Mouse (Mus musculus): ENCODE data around the gene Cntnap5c.
"Not testable (repeated sequence)": the region's sequence is repeated elsewhere in the genome, so short reads cannot be mapped to it uniquely, and the experiment has no call there.

Cntnap5c gene

DNA sequence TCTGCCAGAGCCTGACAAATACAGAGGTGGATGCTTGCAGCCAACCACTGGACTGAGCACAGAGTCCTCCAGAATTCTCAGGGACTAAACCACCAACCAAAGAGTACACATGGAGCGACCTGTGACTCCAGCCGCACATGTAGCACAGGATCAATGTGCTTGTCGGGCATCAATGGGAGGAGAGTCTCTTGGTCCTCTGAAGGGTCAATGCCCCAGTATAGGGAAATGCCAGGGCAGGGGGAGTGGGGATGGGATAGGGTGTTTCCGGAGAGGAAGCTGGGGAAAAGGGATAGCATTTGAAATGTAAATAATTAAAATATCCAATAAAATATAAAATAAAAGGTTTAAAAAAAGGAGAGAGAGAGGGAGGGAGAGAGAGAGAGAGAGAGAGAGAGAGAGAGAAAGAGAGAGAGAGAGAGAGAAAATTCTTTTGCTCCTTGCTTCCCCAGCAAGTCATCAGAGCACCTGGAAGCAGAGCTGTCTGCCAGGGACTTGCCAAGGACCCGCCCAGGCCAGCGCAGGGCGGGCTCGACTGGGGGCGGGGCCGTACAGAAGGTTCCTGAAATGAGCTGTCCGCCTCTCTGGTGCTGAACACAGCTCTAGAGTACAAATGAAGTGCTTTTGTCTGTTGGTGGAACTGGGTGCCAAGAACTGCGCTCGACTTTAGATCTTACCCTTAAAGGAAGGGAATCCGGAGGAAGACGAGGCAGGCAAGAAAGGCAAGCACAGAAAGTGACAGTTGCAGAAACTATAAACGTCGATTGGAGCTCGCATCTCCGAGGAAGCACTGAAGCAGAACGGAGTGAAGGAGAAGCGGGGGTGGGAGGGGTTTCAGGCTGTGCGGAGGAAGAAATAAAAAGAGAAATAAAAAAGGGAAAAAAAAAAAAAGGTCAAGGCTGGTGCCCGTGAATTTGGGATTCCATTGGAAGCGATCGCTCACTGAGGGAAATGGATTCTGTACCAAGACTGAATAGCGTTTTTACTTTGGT is at the start of gene Cntnap5c:
Gene Cntnap5c (plus strand): TSS at position 949 of the 989 bp plus-strand sequence.
- DNase-seq (ENCODE audit: extremely low read depth, insufficient read length, low spot score): peak; percentile 12

DNA sequence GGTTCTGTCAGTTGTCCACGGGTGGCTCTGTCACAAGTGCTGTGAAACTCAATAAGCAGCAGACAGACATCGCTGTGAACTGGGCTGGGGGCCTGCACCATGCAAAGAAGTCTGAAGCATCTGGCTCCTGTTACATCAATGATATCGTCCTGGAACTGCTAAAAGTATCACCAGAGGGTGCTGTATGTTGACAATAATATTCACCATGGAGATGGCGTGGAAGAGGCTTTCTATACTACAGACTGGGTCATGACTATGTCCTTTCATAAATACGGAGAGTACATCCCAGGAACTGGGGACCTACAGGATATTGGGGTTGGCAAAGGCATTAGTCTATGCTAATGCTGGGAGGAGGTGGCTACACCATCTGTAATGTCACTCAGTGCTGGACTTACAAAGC is 27.3 kb upstream of the Cntnap5c start, which contains the start of gene Gm21834:
Gene Gm21834 (minus strand): TSS at position 101 of the 400 bp plus-strand sequence.
- DNase-seq (ENCODE audit: extremely low read depth, insufficient read length, low spot score): no peak

DNA sequence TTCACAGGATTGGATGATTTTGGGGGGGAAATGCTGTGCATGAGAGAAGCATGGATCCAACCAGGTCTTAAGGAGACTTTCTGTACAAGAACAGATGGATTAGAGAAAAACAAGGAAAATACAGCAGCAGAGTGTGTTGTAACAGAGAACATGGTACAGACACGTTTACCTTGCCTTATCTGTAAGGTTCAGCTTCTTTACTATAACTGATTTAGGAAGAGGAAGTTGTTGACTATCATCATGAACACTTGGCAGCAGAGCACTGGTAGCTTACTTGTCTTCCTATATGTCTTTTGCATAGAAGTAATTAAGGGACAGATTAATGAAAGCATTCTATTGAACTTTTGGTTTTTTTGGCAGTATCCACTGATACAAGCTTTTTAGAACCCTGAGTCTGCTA is 11.3 kb upstream of the Cntnap5c start:
- DNase-seq (ENCODE audit: extremely low read depth, insufficient read length, low spot score): no peak

DNA sequence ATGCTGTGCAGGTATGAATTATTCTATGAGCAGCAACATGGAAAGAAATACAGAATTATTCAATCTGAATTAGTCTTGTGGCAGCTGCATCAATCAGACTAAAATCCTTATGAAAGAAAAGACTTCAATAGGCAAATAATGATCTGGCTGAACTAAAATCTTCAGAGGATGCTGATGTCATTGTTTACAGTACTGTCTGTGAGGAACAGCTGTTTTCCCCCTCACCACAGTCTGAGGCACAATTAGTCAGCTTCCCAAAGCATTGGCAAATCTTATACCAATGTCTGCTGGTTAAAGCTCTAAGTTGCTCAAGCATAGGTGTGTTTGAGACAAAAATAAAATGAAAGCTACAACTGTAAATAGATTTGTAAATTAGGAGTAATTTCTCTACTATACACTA is 2.1 kb upstream of the Cntnap5c start:
- no peak for DNase-seq (ENCODE audit: extremely low read depth, insufficient read length, low spot score)

DNA sequence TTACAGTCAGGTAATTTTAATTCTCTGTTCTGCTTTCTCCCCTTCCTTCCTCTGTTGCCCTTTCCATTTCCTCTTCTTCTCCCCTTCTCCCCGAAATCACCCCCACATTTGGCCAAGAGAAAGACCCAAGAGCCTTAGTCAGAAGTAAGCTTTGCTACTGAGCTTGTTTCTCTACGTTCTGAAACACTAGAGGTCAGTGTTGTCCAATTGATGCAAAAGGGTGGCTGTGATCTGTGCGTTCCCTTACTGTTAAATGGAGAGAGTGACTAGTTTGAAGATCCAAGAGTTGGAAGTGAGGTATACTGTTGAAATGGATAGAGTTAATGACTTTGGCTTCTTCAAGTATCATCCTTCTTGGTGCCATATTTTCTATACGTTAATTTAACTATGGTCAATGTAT is 1.5 kb downstream of the Cntnap5c start:
- no peak for DNase-seq (ENCODE audit: extremely low read depth, insufficient read length, low spot score)

DNA sequence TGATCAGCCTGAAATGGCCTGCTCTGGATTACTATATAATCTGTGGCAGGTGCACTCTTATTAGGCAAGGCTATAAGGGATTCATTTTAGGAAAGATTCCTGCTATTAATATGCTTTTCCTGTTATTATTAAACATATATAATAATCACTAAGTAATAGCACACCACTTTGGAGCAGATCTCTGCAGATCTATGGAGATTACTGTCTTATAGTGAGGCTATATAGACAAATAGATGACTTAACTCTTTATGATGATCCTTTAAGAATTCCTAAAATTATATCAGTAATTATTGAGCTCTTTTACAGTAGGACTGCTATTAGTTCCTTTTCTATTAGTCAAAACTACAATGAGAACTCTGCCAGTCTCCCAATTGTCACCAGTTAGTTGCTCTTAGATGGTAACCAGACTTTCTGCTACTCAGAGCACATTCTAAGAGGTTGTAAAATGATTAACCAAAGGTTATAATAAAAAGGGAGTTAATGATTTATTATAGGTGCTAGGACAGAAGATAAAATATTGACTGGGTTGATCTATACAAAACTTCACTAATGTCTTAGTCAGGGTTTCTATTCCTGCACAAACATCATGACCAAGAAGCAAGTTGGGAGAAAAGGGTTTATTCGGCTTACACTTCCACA is 18.9 kb downstream of the Cntnap5c start:
- DNase-seq (ENCODE audit: extremely low read depth, insufficient read length, low spot score): no peak

DNA sequence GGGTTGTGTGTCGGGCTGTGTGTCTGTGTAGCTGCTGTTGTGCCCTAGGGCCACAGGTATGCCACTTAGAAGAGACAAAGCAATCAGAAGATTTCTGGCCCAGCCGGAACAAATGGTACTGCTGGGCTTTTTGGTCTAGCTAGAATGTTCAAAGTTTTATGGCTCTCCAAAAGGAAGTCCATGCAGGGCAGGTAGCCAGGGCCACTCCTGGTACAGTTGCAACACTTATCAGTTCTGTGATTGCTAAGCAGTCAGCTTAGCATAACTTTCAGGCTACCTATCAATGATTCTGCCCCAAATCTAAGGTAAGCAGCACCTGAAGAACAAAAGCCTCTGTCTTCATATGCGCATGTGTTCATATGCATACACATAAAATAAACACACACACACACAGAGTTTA is 26.0 kb downstream of the Cntnap5c start:
- DNase-seq (ENCODE audit: extremely low read depth, insufficient read length, low spot score): no peak

DNA sequence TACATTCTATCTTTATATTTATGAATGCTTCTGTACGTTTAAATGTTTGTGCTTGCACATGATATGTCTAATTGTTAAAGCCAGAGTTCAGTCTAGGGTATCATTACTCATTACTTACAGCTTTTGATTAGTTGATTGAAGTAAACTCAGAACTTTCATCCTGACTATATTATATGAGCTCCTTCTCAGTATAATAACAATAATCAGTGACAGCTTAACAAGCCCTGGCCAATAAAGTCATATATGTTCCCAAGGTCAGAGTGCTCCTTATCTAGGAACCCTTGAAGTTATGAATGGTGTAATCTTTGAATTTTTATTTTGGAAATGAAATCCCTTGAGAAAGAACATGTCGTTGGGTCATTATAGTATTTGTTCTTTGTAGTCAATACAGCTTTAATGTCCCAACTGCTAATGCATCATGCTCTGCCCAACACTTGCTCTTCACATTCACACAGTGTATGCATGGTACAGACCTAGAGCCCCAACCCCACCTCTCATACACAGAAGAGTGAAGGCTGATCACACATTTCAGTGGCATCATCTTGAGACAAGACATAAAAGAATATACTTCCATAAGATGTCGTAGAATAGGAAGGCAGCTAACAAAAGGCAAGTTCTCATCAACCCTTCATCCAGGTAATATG is 27.4 kb downstream of the Cntnap5c start:
- no peak for DNase-seq (ENCODE audit: extremely low read depth, insufficient read length, low spot score)

DNA sequence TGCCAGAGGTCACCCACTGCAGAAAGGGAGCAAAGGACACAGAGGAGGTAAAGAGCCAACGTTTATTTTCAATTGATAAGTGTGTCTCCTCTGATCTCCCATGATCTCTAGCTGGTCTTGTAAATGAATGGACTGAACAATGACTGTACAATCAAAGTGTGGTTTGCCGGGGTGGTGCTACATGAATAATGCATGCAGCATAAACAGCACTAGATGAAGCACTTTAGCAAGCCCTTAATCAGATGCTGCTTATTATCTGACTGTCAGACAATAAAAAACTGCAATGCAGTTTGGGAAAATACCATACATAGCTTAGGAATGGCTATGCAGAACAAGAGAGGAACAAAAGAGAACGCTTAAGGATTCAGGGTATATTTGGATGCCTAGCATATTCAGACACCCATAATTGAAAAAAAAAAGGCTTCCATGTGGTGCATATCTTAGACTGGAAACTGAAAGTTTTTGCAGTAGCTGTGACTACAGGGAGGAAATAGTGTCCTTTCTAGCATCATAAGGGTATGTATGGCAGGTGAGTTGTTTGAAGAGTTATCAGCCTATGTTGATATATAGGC is 30.1 kb downstream of the Cntnap5c start:
- DNase-seq (ENCODE audit: extremely low read depth, insufficient read length, low spot score): no peak

DNA sequence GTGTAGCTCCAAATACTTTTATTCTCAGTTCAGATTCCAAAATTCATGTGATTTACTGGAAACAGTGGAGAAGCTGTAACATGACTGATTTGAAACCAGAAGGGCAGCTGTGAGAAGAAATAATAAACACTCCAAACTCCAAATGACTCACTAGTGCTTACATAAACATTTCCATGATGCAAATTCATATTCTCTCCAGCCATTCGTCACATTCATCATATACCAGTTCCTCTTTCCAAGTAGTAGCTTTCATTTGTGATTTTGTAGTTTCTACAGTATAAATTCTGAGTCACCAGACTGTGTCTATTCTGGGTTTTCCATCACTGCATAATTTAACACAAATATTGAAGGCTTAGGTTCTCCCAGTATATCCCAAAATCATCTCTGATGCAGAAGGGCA is 31.8 kb downstream of the Cntnap5c start:
- DNase-seq (ENCODE audit: extremely low read depth, insufficient read length, low spot score): no peak

DNA sequence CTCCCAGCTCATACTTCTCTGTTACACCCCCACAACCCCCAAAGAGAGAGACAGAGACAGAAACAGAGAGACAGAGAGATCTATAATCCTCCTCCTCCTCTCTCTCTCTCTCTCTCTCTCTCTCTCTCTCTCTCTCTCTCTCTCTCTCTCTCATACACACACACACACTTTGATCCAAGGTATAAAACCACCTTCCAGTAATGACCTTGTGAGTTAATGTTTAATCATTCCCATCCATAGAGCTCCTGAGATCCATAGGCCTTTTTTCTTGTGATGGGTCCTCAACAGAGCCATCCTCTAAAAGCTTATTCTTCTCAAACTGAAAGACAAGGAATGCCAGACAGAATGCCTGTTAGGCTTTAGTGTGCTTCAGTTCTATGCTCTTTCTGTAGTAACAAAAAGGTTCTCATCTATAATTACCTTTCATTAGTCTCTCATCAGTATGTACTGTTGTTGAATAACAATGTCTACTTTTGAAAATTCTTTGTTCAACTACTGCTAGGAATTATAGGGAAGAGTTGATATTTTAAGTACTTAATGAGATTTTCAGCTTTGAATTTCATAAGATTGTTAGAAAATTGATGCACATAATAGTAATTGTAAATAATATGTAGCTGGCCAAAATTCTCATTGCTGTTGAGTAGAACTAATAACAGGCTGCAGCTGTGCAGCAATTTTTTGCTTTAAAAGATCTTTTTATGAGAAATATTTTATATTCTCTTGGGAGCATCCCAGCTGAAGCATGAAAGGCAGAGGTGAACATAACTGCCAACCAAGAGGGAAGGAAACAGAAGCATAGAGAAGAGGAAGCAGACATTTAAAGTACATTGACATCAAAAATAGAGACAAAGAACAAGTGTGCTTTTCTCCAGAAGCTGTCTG is 68.0 kb downstream of the Cntnap5c start:
- no peak for DNase-seq (ENCODE audit: extremely low read depth, insufficient read length, low spot score)

DNA sequence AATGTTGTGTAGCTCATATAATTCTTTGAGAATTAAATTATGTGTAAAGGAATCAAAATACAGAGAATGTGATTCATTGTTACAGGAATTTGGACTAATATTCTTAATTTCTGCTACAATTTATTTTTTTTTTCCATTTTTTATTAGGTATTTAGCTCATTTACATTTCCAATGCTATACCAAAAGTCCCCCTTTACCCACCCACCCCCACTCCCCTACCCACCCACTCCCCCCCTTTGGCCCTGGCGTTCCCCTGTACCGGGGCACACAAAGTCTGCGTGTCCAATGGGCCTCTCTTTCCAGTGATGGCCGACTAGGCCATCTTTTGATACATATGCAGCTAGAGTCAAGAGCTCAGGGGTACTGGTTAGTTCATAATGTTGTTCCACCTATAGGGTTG is 86.4 kb downstream of the Cntnap5c start:
- DNase-seq (ENCODE audit: extremely low read depth, insufficient read length, low spot score): not testable (repeated sequence)

DNA sequence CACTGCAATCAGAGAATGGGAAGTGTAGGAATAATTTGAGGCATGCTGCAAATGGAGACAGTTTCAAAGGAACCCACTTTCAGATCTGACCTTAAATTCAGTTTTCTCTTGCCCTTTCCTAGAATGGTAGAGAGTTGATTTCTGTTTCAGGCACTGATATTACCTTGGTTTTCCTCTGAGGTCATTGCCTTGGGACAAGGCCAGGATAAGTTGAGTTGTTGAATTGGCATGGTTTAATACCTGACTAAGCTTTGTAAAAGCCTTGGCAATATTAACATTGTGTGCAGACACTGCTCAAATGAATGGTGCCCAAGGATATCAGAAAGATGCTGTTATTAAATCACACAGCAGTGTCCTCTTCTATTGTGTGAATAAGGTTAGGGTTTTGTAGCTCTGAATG is 96.6 kb downstream of the Cntnap5c start:
- DNase-seq (ENCODE audit: extremely low read depth, insufficient read length, low spot score): no peak

DNA sequence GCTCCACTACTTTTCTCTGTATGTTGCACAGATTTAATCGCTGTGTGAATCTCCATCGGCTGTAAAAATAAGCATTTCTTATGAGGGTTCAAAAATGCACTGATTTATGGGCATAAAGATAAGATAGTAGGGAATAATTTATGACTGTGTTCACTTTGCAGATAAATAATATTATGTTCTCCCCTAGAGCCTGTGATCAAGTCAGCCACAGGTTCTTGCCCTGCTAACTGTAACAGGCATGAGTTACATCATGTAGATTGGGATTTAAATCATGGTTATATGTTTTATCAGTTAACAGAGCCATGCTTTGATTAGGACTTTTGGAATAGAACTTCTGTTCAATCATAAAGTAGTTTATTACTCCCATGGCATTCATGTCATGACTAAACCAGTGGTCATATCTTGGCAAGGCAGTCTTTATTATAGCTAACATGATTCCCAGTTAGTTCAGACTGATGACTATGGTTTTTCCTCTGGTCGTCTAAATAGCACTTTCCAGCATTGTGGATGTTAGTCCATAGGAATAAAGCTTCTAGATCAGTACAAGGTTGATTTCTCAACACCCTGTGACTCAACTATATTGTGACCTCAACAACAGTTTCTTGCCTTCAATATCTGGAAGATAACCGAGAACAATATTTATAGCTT is 118.5 kb downstream of the Cntnap5c start:
- DNase-seq (ENCODE audit: extremely low read depth, insufficient read length, low spot score): no peak

DNA sequence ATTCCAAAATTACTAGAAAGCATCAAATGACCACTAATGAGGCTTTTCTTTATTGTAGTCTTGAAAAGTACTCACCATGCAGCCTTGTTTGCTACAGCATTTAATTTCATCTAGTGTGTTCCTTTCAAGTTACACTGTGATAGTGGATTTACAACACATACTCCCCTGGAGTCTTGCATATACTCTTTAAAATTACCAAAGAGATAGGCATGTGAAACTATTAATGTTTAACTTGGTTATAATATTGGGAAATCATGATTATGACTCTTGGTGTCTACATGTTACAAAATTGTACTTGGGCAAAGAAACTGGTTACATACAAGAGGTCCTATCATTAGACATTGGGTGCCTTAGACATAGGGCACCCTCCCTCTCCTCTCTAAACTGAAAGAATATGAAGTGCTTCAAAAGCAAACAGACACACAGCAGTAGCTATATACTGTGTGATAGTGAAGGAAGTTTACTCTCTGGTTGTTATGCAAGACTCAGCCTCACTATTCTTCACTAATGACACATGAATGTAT is 142.5 kb downstream of the Cntnap5c start:
- DNase-seq (ENCODE audit: extremely low read depth, insufficient read length, low spot score): no peak

DNA sequence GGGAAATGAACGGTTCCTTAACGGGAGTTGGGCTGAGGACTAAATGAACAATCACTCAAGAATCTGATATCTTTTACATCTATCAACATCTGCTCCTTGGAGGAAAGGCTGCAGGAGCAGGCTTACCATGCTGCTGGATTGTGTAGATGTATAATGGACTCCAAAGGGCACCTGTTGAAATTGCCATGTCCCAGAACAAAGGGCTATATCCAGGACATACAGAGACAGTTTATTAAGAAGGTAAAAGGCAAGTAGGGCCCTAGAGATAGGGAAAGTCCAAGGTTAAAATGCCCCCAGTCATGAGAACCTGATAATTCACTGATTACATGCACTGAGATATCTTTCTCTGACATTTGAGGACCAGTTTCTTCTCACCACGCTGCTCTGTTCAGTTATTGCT is 214.9 kb downstream of the Cntnap5c start:
- no peak for DNase-seq (ENCODE audit: extremely low read depth, insufficient read length, low spot score)

DNA sequence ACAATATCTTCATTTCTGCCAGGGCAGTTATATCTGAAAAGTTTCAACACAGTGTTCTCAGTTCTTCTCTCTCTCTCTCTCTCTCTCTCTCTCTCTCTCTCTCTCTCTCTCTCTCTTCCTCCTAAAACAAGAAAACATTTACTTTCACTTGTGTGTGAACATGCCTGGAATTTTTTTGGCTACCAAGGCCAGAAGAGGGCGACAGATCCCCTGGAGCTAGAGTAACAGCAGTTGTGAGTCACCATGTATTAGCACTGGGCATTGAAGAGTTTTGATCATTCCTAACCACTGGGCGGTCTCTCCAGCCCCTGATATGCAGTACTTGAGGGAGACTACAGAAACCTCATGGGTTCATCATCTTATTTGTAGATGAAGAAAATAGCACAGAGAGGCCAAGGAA is 219.1 kb downstream of the Cntnap5c start:
- peak; percentile 4 for DNase-seq (ENCODE audit: extremely low read depth, insufficient read length, low spot score)

DNA sequence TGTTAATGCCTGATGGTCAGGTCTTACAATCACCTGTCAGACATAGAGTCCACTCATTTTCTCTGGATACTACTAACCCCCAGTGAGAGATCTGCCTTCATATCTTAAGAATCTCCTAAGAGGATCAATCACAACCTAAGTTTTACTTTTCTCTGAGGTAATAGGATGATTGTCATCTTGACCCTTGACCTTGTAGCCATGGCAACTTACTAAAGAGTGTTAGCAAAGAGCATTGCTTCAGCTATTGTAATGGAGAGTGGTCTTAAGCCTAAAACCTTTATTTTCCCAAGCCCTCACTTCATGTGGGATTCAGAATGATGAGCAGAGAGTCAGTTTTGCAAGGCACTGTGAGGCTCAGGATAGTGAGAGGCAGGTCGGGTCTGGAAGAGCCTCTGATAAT is 227.1 kb downstream of the Cntnap5c start:
- DNase-seq (ENCODE audit: extremely low read depth, insufficient read length, low spot score): no peak

DNA sequence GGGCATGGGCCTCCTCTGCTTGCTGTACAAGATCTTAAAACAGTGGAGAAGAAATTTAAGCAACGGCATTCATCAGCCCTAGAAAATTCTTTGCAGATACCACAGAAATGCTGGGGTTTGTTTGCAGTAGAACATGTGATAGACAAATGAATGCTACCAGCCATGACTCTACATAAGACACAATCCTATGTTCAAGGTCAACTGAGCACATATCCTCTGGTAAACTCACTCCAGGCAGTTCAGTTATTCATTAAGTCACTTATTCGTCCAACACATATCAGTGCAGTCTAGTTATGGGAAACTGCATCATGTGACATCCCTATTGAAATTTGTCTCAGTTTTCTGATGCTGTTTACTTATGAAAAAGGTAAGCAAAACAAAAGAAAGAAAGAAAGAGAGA is 229.7 kb downstream of the Cntnap5c start:
- DNase-seq (ENCODE audit: extremely low read depth, insufficient read length, low spot score): no peak
